Mouse (Mus musculus) G1E (cell line): ENCODE measurements around the gene Rab3b.

Experiments
- CTCF ChIP-seq: IDR thresholded peaks from 2 replicates; pipeline ENCODE4 v1.5.1; 2012; ENCODE audit warnings: low read depth, low read length, inconsistent platforms, mixed read lengths
- GATA1 ChIP-seq: IDR thresholded peaks from 2 replicates; pipeline ENCODE4 v1.6.1; 2012; ENCODE audit warnings: borderline replicate concordance, low read length, inconsistent platforms, mixed read lengths
- GATA2 ChIP-seq: IDR thresholded peaks from 2 replicates; pipeline ENCODE4 v1.6.1; 2012; ENCODE audit warnings: low read depth, low read length, inconsistent platforms, borderline replicate concordance
- POLR2AphosphoS5 ChIP-seq: IDR thresholded peaks from 2 replicates; pipeline ENCODE4 v1.6.1; 2012; ENCODE audit warnings: low read depth, low read length, inconsistent platforms; ENCODE audit not compliant: insufficient replicate concordance

- TF ChIP-seq GATA2 (no peak), CTCF (no peak), GATA1 (no peak), POLR2AphosphoS5 (no peak)
Observed at GRCm38 (mm10) chr4:108960619-108961460, 82.0 kb downstream of the Rab3b start.
